Mouse (Mus musculus) cerebellum, adult 11 months (tissue): Measurements from ENCODE around the gene Znrf2.

Source experiments
- DNase-seq: peaks from one replicate; pipeline ENCODE4 v3.0.0; 2022

The Znrf2 gene

GRCm38 (mm10) chr6:54816388-54817065, at the start of gene Znrf2:
Gene Znrf2, plus strand, starts transcription at chr6:54816916.
- DNase-seq: peak; percentile 92

- no peak for DNase-seq
Measured at GRCm38 (mm10) chr6:54767746-54768145, 49.0 kb upstream of the Znrf2 start.

- no peak for DNase-seq
Measured at GRCm38 (mm10) chr6:54770766-54771165, 46.0 kb upstream of the Znrf2 start.

DNA sequence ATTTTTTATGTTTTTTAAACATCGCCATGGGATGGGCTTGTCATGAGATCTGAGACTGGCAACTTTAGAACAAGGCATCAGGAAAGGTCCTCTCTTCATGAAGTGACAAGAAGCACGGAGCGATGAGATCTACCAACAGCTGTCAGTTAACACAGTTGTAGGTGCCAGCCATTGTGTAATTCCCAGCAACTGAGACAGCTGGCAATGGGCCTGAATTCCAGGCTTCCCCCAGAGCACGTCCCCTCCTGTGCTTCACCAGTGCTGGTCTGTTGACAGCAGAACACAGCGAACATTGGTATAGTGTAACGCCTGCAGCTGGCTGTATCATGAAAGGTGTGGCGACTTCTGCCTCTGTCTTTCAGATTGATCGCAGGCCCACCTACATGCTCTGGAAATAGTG, 45.5 kb upstream of the Znrf2 start:
- DNase-seq: no peak

GRCm38 (mm10) chr6:54772078-54772477, 44.6 kb upstream of the Znrf2 start:
- DNase-seq: no peak

DNA sequence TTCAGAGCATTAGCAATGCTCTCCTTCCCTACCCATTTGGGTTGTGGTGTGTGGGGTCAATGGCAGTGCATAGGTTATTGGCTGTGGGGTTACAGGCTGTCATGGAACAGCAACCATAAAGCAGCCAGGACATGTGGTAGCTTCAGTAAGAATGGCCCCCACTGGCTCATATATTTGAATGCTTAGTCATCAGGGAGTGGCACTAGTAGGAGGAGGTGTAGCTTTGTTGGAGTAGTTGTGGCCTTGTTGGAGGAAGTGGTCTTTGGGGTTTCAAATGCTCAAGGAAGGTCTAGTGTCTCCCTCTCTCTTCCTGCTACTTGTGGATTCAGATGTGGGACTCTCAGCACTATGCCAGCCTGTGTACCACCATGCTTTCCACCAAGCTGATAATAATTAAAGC, 41.0 kb upstream of the Znrf2 start:
- no peak for DNase-seq

DNA sequence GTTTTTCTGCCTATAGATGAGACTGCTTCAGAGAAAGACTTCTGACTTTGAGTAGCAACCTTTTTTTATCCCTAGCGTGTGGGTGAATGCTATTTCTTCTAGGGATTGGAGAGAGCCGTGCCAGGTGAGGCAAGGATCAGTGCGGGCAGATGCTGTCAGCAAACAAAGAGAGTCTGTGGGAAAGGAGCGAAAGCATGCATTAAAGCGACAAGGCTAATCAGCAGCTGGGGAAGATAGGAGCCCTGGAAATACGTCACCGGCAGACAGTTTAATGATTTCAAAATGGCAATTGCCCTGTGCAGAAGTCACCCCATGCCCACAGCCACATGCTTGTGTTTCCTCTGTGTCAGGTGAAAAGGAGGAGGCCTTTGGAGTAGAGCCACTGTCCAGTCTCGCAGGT, 39.1 kb upstream of the Znrf2 start:
- no peak for DNase-seq

DNA sequence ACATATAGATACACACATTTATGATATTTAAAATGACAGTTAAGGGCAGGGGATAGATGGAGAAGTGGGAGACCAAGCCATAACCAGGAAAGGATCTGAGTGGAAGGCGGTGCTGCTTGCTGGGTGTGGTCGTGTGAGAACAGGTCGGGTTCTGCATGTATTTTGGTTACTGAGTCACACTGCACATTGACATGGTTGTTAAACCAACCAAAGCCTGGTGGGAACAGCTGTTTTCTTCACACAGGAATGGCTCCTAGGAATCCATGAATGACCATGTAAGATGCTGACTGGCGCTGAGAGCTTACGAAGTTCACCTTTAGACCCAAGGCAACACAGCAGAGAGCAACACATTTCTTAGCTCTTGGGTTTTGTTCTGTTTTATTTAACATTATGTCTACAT, 36.7 kb upstream of the Znrf2 start:
- DNase-seq: no peak

DNA sequence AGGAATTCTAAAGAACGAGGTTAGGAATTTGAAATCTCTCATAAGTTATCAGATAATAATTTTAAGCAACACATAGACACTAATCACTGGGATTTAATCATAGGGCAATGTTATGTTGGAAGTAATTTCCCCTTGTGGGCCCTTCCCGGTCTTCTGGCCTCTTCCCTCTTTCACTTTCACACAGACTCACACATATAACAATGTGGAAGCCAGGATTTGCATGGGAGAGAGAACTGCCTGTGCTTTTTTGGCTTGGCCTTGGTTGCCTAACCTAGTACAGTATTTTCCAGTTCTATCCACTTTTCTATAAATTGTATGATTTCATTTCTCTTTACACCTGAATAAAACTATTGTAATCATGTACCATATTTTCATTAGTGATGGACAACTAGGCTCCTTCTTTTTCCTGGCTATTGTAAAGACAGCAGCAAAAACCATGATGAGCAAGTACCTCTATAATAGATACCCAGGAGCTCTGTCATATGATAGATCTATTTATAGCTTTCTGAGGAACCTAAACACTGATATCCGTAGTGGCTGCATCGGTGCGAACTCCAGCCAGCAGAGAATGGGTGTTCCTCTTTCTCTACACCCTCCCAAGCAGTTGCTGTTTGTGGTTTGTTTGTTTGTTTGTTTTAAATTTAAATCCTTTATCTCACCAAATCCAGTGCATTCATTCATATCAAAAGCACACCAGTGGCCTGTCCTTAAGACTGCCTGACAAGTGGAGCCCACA, 36.0 kb upstream of the Znrf2 start:
- no peak for DNase-seq

DNA sequence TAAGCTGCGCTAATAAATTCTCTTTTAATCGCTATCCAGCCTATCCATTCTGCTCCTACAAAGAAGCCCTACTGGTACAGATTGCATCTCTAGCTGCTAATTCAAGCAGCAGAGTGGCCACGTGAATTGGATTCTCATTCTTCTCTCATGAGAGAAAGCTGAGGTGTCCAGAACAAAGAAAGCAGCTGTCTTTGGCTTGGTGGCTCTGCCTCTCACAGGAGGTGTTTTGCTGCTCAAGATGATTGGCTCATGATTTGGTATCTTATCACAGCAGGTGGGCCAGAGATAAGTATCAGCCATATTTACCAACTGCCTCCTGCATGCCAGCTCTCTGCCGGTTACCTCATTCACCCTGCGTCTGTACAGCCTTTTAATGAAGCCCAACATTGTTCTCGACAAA, 34.8 kb upstream of the Znrf2 start:
- DNase-seq: no peak

- DNase-seq: no peak
Measured at GRCm38 (mm10) chr6:54785098-54785730, 31.5 kb upstream of the Znrf2 start.

DNA sequence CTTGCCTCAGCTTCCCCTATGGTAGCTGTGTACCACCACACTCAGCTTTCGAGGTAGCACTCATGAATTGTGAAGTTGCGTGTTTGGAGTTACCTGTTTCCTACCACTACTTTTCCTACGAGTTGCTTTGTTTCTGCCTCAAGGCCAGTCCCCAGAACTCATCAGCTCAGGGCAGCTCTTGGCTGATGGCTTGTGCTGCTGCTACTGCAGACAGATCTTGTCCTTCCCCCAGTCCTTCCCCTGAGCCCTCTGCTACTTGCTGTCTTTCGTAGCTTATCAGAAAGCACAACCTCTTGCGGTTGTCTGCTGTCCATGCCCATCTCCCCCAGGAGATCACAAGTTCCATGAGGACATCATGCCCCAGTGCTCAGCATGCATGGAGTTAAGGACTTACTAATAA, 29.9 kb upstream of the Znrf2 start:
- DNase-seq: no peak

DNA sequence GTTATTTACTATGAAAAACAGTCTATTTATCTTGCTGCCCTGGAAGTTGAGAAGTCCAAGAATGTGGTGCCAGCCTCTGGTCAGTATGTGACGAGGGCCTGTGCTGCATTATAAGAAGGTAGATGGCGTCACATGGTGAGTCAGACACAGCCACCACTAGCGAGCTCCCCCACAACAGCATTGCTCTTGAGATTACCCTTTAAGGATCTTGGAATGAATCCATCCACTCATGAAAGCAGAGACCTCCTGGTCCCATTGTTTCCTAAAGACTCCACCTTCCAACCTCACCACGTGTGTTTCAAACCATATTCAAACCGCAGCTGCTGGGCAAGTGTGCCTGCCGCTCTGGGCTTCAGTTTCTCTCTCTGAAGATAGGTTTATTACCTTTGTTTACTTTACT, 28.2 kb upstream of the Znrf2 start:
- DNase-seq: no peak

- DNase-seq: no peak
Measured at GRCm38 (mm10) chr6:54789139-54789538, 27.6 kb upstream of the Znrf2 start.

GRCm38 (mm10) chr6:54790071-54790470, 26.6 kb upstream of the Znrf2 start:
- DNase-seq: no peak

DNA sequence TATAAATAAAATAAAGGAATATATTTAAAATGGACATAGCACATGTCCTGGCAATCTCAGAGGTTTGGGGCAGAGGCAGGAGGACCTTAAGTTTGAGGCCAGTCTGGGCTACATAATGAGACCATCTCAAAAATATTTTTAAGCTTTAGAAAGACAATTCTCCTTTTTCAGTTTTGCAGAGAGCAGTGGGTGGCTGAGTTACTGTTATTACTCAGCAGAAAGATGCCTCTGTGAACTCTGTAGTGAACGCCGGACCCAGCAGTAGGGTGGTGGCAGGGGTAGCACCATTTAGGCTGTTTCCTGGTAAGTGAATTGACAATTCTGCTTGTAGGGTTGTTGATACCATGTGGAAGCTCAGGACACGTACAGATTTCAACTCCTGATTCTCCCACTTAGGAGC, 22.9 kb upstream of the Znrf2 start:
- no peak for DNase-seq

- DNase-seq: no peak
Measured at GRCm38 (mm10) chr6:54794372-54794771, 22.3 kb upstream of the Znrf2 start.

GRCm38 (mm10) chr6:54794991-54795390, 21.7 kb upstream of the Znrf2 start:
- no peak for DNase-seq

DNA sequence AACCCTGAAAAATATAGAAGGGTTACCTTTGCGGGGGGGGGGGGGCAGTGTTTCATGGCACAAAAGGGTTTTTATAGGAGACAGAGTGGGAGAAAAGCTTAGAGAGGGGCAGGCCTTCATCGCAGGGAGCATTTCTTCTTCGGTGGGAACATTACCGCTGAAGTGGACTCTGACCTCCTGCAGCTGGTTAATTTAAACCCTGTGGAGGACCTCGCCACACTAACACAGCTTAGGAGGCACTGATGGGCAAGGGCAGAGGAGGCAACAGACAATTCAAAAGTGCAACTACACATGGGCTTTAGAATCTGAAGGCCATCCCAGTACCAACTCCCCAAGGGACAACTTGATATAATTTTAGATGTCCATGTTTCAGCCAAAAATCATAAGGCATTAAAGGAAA, 20.7 kb upstream of the Znrf2 start:
- DNase-seq: no peak

DNA sequence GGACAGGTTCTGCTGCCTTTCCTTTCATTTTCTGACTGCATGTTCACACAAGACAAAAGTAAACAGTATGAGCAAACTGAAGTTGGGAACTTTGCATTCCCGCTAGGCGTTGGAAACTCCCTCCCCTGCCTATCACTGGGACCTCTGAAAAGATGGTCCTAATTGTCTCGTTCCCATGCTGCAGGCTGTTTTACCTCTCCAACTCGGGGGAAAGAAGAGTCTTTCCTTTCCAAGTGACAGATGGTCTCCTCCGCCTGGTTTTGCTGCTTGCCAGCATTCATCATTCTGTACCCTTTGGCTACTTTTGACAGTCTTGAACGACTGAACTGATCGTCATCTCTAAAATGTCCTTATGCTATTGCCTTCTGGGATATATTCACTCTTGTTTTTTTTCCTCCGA, 14.4 kb upstream of the Znrf2 start:
- peak; percentile 43 for DNase-seq

- no peak for DNase-seq
Measured at GRCm38 (mm10) chr6:54804066-54804864, 12.5 kb upstream of the Znrf2 start.

- DNase-seq: no peak
Measured at GRCm38 (mm10) chr6:54805779-54806178, 10.9 kb upstream of the Znrf2 start.

DNA sequence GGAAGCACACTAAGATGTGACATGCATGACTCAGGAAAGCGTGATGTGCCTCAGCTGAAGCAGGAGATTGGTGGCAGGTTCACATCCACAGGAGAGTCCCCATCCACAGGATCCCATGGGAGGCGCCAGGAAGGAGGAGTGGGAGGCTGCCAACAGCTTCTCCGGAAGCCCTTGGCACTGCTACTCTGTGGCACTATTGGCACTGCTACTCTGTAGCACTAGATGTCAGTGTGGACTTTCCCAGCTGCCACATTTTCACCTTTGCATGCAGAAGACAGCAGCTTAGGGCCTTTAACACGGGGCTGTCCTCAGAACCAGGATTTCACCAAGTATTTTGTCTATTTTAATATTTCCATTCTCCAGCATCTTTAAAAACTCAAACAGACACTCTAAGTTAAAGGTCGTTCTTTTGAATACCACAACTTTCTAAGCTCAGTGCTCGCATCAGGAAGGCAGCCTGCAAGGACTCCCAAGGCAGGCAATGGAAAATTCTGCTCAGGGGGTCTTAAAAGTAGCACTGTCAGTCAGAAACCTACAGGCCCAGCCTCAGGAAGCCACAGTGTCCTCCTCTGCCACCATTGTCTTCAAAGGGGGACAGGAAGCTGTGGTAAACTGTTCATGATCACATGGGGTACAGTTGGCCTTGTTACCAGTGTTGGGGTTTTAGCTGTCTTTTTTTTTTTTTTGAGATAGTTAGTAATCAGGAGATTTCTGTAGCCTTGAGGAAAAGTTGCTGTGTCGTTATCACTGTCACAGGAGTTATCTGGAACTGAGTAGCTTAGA, 7.0 kb upstream of the Znrf2 start:
- peak; percentile 42 for DNase-seq
